ENCODE assay signal across 13 mouse cellular contexts in the genomic region with DNA sequence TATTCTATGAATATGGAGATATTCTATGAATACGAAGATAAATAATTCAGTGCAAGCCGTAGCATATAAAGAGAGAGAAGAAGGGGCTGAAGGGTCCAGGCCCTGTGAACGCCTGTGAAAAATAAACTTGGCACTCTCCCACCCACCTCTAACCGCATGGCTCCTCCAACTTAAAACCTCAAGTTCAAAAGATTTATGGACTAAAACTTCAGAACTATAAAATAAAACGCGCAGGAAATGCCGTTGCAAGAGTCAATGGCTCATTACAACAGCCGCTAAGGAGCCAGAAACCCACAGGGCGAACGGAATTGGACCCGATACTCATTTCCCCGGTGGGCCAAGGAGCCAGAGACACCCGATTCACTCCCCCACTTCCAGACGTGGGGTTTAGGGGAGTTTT.
DNase-seq lines count a peak whose midpoint lies in the region; ATAC-seq and TF ChIP-seq lines count a peak whose summit lies in the region.
"Had no signal": no experiment of that assay in that cellular context is flagged by ENCODE, and none has a peak within 500 bp of the region (broad histone marks: within the 10 kb centered on the region; RNA-seq: fewer than 3 reads in every experiment).

No protein-coding gene starts in this region.

- peak overlapping the region; percentile 42 for H3K27ac ChIP-seq in heart, embryonic 16.5 days (ENCODE audit: low read length)
- peak overlapping the region; percentile 11; the same call in 1 of the 2 replicates for H3K27ac ChIP-seq in lung, embryonic 16.5 days (ENCODE audit: low read length)
- peak overlapping the region; percentile 86 for H3K27ac ChIP-seq in ES-Bruce4 (ENCODE audit: insufficient read depth, low read length)
- peak overlapping the region; percentile 22; the same call in 1 of the 2 replicates for H3K27ac ChIP-seq in limb, embryonic 13.5 days
- H3K27ac ChIP-seq: midbrain, embryonic 12.5 days had no signal

- no peaks in the 10 kb centered on the region for H3K9me3 ChIP-seq in heart, embryonic 16.5 days (replicated peaks; ENCODE audit: control insufficient read depth, low read length)
- no peaks in the 10 kb centered on the region for H3K9me3 ChIP-seq in lung, embryonic 16.5 days (ENCODE audit: control insufficient read depth, low read length)
- H3K9me3 ChIP-seq in ES-Bruce4 (replicated peaks; ENCODE audit: control insufficient read depth, insufficient read depth, low read length, poor library complexity, severe bottlenecking): no peaks in the 10 kb centered on the region
- H3K9me3 ChIP-seq in limb, embryonic 13.5 days: no peaks in the 10 kb centered on the region
- H3K9me3 ChIP-seq: midbrain, embryonic 12.5 days had no signal

- no peaks in the 10 kb centered on the region for H3K36me3 ChIP-seq in heart, embryonic 16.5 days (ENCODE audit: control insufficient read depth, insufficient read depth)
- no peaks in the 10 kb centered on the region for H3K36me3 ChIP-seq in lung, embryonic 16.5 days (ENCODE audit: control insufficient read depth, insufficient read depth, low read length)
- no peaks in the 10 kb centered on the region for H3K36me3 ChIP-seq in ES-Bruce4 (ENCODE audit: control insufficient read depth, insufficient read depth, low read length, poor library complexity, severe bottlenecking)
- H3K36me3 ChIP-seq in limb, embryonic 13.5 days: no peaks in the 10 kb centered on the region

- no peak overlapping the region for H3K9ac ChIP-seq in heart, embryonic 16.5 days (ENCODE audit: low read length)
- H3K9ac ChIP-seq in lung, embryonic 16.5 days (ENCODE audit: low read length): no peak overlapping the region
- H3K9ac ChIP-seq in ES-Bruce4 (ENCODE audit: low read depth, poor library complexity, severe bottlenecking): peak overlapping the region; percentile 61
- no peak overlapping the region for H3K9ac ChIP-seq in limb, embryonic 13.5 days
- H3K9ac ChIP-seq: midbrain, embryonic 12.5 days had no signal

- ATAC-seq in heart, embryonic 16.5 days (replicated peaks; ENCODE audit: extremely low read depth, insufficient read depth, low FRiP score): no peak
- ATAC-seq in lung, embryonic 16.5 days (ENCODE audit: low read depth): no peak
- ATAC-seq in limb, embryonic 13.5 days (ENCODE audit: low FRiP score, low read depth): no peak

- no peak overlapping the region for H3K4me2 ChIP-seq in heart, embryonic 16.5 days (ENCODE audit: low read depth, low read length)
- H3K4me2 ChIP-seq in lung, embryonic 16.5 days (ENCODE audit: low read depth, low read length): no peak overlapping the region
- H3K4me2 ChIP-seq in limb, embryonic 13.5 days (replicated peaks): peak overlapping the region; percentile 42
- H3K4me2 ChIP-seq: midbrain, embryonic 12.5 days had no signal

- H3K4me1 ChIP-seq in heart, embryonic 16.5 days (ENCODE audit: control insufficient read depth, insufficient read depth, low read length): peaks cover 79% of the 10 kb centered on the region
- peaks cover 57% of the 10 kb centered on the region for H3K4me1 ChIP-seq in lung, embryonic 16.5 days (replicated peaks; ENCODE audit: control insufficient read depth, insufficient read depth, low read length)
- H3K4me1 ChIP-seq in ES-Bruce4 (ENCODE audit: control insufficient read depth, insufficient read depth, low read length): peaks cover 24% of the 10 kb centered on the region
- H3K4me1 ChIP-seq in limb, embryonic 13.5 days: peaks cover 74% of the 10 kb centered on the region

- TF ChIP-seq CTCF in ES-Bruce4 (IDR thresholded peaks at IDR 0.05; ENCODE audit: low read depth, low read length): no peak

- TF ChIP-seq EP300 in ES-Bruce4 (IDR thresholded peaks at IDR 0.05; ENCODE audit: insufficient read depth, low read depth, low read length): no peak

- H3K4me3 ChIP-seq in heart, embryonic 16.5 days (ENCODE audit: low read length): no peak overlapping the region
- no peak overlapping the region for H3K4me3 ChIP-seq in lung, embryonic 16.5 days (ENCODE audit: low read length)
- peak overlapping the region; percentile 54 for H3K4me3 ChIP-seq in ES-Bruce4 (ENCODE audit: low read depth, low read length)
- no peak overlapping the region for H3K4me3 ChIP-seq in limb, embryonic 13.5 days
- H3K4me3 ChIP-seq: midbrain, embryonic 12.5 days had no signal

- intact Hi-C loops in heart, postnatal 25 days (cut with DNase I): no loop called here

- no peak for DNase-seq in heart, postnatal 25 days (ENCODE audit: low spot score)
- no peak for DNase-seq in lung, postnatal 10 days
- no peak for DNase-seq in urinary bladder, adult 2 months (ENCODE audit: low spot score)
- no peak for DNase-seq in adipocyte (ENCODE audit: low spot score)
- DNase-seq: cerebellum, postnatal 14 days; left cerebral cortex, postnatal 4 days; lung, postnatal 36 days; right cerebral cortex, postnatal 14 days had no signal

- no peaks in the 10 kb centered on the region for H3K27me3 ChIP-seq in heart, embryonic 16.5 days (ENCODE audit: control insufficient read depth, insufficient read depth, low read length)
- no peaks in the 10 kb centered on the region for H3K27me3 ChIP-seq in lung, embryonic 16.5 days (ENCODE audit: control insufficient read depth, insufficient read depth, low read depth, low read length)
- no peaks in the 10 kb centered on the region for H3K27me3 ChIP-seq in ES-Bruce4 (ENCODE audit: control insufficient read depth, insufficient read depth, low read length, poor library complexity, severe bottlenecking)
- peaks cover 5% of the 10 kb centered on the region for H3K27me3 ChIP-seq in limb, embryonic 13.5 days
- H3K27me3 ChIP-seq: midbrain, embryonic 12.5 days had no signal

- WGBS in heart, embryonic 16.5 days: 88% methylated on average over 14 of the region's 14 CpGs
- WGBS in lung, embryonic 16.5 days: 71% methylated on average over 14 of the region's 14 CpGs
- WGBS in limb, embryonic 13.5 days: 11% methylated on average over 14 of the region's 14 CpGs

- TF ChIP-seq POLR2A in ES-Bruce4 (IDR thresholded peaks at IDR 0.05; ENCODE audit: insufficient read depth, low read length): no peak

Comparison
In these comparisons a context has a peak if more than half of its experiments do, and no peak if none do; other contexts are left out.
1. H3K27ac ChIP-seq: peak in every context shown above with its lines; median percentile 86 in ES-Bruce4; 42 in heart, embryonic 16.5 days; 22 in limb, embryonic 13.5 days; 11 in lung, embryonic 16.5 days.